Mouse (Mus musculus) kidney, adult 2 months (tissue): ENCODE results near the gene Ctr9. TPM values are rescaled to one million over a fixed set of nuclear protein-coding genes. Genes with fewer than 3 reads are reported as not detected.

ENCODE experiments used
- DNase-seq: peaks from one replicate; pipeline ENCODE4 v3.0.0; 2021
- H3K27ac ChIP-seq: fragments of 200-500 bp; 2 replicates; pipeline ENCODE4 v1.5.1; 2012; ENCODE audit warnings: low read depth, low read length, control low read depth, inconsistent platforms; ENCODE audit not compliant: insufficient read depth
- H3K27me3 ChIP-seq: fragments of 200-500 bp; replicated peaks from 2 replicates; pipeline ENCODE4 v1.6.1; 2012; ENCODE audit warnings: mild to moderate bottlenecking, moderate library complexity, low read length, inconsistent platforms; ENCODE audit not compliant: control insufficient read depth, insufficient read depth
- H3K36me3 ChIP-seq: fragments of 200-500 bp; 2 replicates; pipeline ENCODE4 v1.6.1; 2012; ENCODE audit warnings: mild to moderate bottlenecking, moderate library complexity, low read length, inconsistent platforms; ENCODE audit not compliant: control insufficient read depth, insufficient read depth
- H3K4me1 ChIP-seq: fragments of 200-500 bp; 2 replicates; pipeline ENCODE4 v1.6.1; 2011; ENCODE audit warnings: low read length; ENCODE audit not compliant: control insufficient read depth, insufficient read depth
- H3K4me3 ChIP-seq: fragments of 200-500 bp; 2 replicates; pipeline ENCODE4 v1.5.1; 2011; ENCODE audit warnings: mild to moderate bottlenecking, low read depth, low read length, control low read depth; ENCODE audit not compliant: insufficient read depth
- CTCF ChIP-seq: fragments of 200-500 bp; conservative IDR thresholded peaks from 2 replicates; pipeline ENCODE4 v1.5.1; 2011; ENCODE audit warnings: low read depth, mild to moderate bottlenecking, control low read depth, low read length, moderate library complexity, mixed read lengths; ENCODE audit not compliant: insufficient read depth, insufficient read length
- POLR2A ChIP-seq: fragments of 200-500 bp; IDR thresholded peaks from one replicate; pipeline ENCODE4 v1.6.1; 2011; ENCODE audit warnings: low read depth, low read length, control low read depth
- WGBS: fragments of 180-500 bp; shearing (Covaris S2); methylation state at CpG from one replicate; pipeline ENCODE4 v1.1.7; 2018; 5-methylcytosine and 5-hydroxymethylcytosine counted together
- polyA plus RNA-seq: library from polyadenylated mRNA; depleted of rRNA; stranded (reverse); fragments of >200 nt; gene quantifications from 2 replicates; pipeline ENCODE4 v1.2.3, GENCODE M21; 2012

The Ctr9 gene
- polyA plus RNA-seq, 1 experiment = 12.7 TPM

DNA sequence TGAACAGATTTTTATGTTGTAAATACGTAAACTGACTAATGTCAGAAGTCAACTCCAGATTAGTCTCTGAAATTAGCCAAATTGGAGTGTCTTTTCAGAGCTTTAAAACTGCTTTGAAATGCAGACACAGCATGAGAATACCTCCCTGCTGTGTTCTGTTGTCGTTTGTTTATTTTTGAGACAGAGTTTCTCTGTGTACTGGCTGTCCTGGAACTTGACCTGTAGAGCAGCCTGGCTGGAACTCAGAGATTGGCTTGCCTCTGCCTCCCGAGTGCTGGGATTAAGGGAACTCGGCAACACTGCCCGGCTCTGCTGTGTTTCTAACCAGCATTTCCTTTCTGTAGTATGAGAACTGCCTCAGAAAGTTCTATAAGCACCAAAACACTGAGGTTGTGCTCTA, 20.2 kb downstream of the Ctr9 start:
- H3K4me1 ChIP-seq = peaks cover 9% of the 10 kb centered on the region
- peak overlapping the region; percentile 62; the same call in 1 of the 2 replicates for H3K27ac ChIP-seq
- no peak for TF ChIP-seq CTCF
- TF ChIP-seq POLR2A = no peak
- DNase-seq = peak; percentile 52
- H3K27me3 ChIP-seq = no peaks in the 10 kb centered on the region
- H3K4me3 ChIP-seq = no peak overlapping the region
- peaks cover 9% of the 10 kb centered on the region for H3K36me3 ChIP-seq
- WGBS = 65% methylated on average over 5 of the region's 5 CpGs

GRCm38 (mm10) chr7:111049652-111050421, 21.1 kb downstream of the Ctr9 start:
- H3K27ac ChIP-seq = peak overlapping the region; percentile 80
- H3K27me3 ChIP-seq = no peaks in the 10 kb centered on the region
- H3K4me3 ChIP-seq = no peak overlapping the region
- peaks cover 9% of the 10 kb centered on the region for H3K4me1 ChIP-seq
- DNase-seq = peak; percentile 89
- peaks cover 6% of the 10 kb centered on the region for H3K36me3 ChIP-seq
- TF ChIP-seq POLR2A = no peak
- peak; percentile 86 for TF ChIP-seq CTCF
- WGBS = 34% methylated on average over 6 of the region's 6 CpGs

- peaks cover 4% of the 10 kb centered on the region; the same call in 1 of the 2 replicates for H3K4me1 ChIP-seq
- TF ChIP-seq POLR2A (no peak), CTCF (no peak)
- H3K4me3 ChIP-seq = no peak overlapping the region
- no peaks in the 10 kb centered on the region for H3K27me3 ChIP-seq
- WGBS = 88% methylated on average over 19 of the region's 19 CpGs
- no peak overlapping the region for H3K27ac ChIP-seq
- peaks cover 2% of the 10 kb centered on the region; the same call in 1 of the 2 replicates for H3K36me3 ChIP-seq
- DNase-seq = no peak
These were observed 26.5 kb downstream of the Ctr9 start for GRCm38 (mm10) chr7:111055221-111055620.

GRCm38 (mm10) chr7:111055984-111056657, 27.4 kb downstream of the Ctr9 start:
- Histone ChIP-seq H3K36me3 (peaks cover 2% of the 10 kb centered on the region; the same call in 1 of the 2 replicates), H3K4me1 (no peaks in the 10 kb centered on the region), H3K4me3 (no peak overlapping the region), H3K27me3 (no peaks in the 10 kb centered on the region), H3K27ac (no peak overlapping the region)
- 79% methylated on average over 3 of the region's 3 CpGs for WGBS
- no peak for TF ChIP-seq CTCF
- no peak for TF ChIP-seq POLR2A
- no peak for DNase-seq

DNA sequence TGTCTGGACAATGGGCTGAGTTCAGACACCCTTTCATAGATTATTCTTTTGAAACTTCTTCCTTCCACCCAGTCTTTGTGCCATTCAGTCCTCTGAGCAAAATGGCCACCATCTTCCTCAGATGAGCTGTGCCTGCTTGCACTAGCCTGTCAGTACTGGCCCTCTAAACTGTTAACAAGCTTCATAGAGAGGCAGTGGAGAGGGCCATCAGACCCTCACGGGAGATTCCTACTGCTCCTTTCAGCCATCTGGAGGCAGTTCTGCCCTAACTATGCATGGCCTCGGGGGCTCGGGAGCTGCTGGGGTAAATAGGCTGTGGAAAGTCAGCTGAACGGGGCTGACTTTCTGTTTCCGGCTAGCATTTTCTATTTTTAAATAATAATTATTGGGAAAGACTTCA, 30.8 kb downstream of the Ctr9 start:
- TF ChIP-seq CTCF = no peak
- TF ChIP-seq POLR2A = no peak
- Histone ChIP-seq H3K36me3 (peaks cover 2% of the 10 kb centered on the region; the same call in 1 of the 2 replicates), H3K4me3 (no peak overlapping the region), H3K4me1 (no peaks in the 10 kb centered on the region), H3K27ac (no peak overlapping the region), H3K27me3 (no peaks in the 10 kb centered on the region)
- WGBS = 73% methylated on average over 5 of the region's 5 CpGs
- no peak for DNase-seq

DNA sequence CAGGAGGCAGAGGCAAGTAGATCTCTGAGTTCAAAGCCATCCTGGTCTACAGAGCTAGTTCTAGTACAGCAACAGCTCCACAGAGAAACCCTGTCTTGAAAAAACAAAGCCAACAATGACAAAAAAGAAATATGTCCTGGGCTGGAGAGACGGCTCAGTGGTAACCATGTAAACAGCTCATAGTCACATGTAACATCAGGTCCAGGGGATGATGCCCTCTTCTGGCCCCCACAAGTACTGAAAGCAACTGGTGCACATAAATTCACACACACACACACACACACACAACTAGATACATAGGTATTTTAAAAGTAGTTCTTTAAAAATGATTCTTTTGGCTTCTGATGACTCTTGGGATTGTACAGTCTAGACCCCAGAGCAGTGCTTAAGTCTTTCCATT, 34.2 kb downstream of the Ctr9 start:
- Histone ChIP-seq H3K27ac (no peak overlapping the region), H3K4me1 (no peaks in the 10 kb centered on the region), H3K36me3 (peaks cover 3% of the 10 kb centered on the region), H3K4me3 (no peak overlapping the region), H3K27me3 (no peaks in the 10 kb centered on the region)
- WGBS = 79% methylated on average over 1 of the region's 1 CpGs
- TF ChIP-seq CTCF (no peak), POLR2A (no peak)
- DNase-seq = no peak

DNA sequence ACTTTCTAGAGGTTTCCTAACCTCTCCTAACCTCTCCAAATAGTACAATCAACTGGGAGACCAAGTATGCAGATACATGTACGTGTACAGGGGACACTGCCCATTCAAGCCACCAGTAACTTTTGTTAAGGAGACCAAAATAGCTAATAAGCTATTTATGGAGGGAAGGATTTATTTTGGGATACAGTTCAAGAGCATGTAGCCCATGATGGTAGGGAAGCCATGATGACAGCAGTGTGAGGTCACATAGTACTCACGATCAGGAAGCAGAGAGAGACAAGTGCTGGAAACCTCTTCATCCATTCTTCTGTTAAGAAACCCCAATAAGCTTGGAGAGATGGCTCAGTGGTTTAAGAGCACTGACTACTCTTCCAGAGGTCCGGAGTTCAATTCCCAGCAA, 39.4 kb downstream of the Ctr9 start:
- Histone ChIP-seq H3K4me1 (no peaks in the 10 kb centered on the region), H3K27me3 (no peaks in the 10 kb centered on the region), H3K27ac (no peak overlapping the region), H3K36me3 (peaks cover 41% of the 10 kb centered on the region), H3K4me3 (no peak overlapping the region)
- 94% methylated on average over 3 of the region's 3 CpGs for WGBS
- no peak for TF ChIP-seq CTCF
- no peak for TF ChIP-seq POLR2A
- no peak for DNase-seq
